Mouse (Mus musculus) brown adipose tissue, adult 24 weeks (tissue): ENCODE results near the gene Gm10717. TPM values are rescaled to one million over a fixed set of nuclear protein-coding genes. Genes with fewer than 3 reads are reported as not detected.
"Not testable (repeated sequence)": the region's sequence is repeated elsewhere in the genome, so short reads cannot be mapped to it uniquely, and the experiment has no call there.

Source experiments
- H3K27ac ChIP-seq: fragments of 200-500 bp; replicated peaks from 2 replicates; pipeline ENCODE4 v1.5.1; 2012; ENCODE audit warnings: low read depth, mild to moderate bottlenecking, low read length
- H3K4me1 ChIP-seq: fragments of 200-500 bp; 2 replicates; pipeline ENCODE4 v1.6.1; 2012; ENCODE audit warnings: low read length, mixed read lengths; ENCODE audit not compliant: control insufficient read depth, insufficient read depth, insufficient read length
- H3K4me3 ChIP-seq: fragments of 200-500 bp; 2 replicates; pipeline ENCODE4 v1.5.1; 2012; ENCODE audit warnings: low read depth, mild to moderate bottlenecking, low read length, moderate library complexity; ENCODE audit not compliant: insufficient read depth
- polyA plus RNA-seq: library from polyadenylated mRNA; stranded (reverse); fragments of >200 nt; gene quantifications from 2 replicates; pipeline ENCODE4 v1.2.4, GENCODE M21; 2012; ENCODE audit not compliant: missing spikeins, insufficient read depth, insufficient read length

Gene Gm10717
- 4.8 and 8.6 TPM in 2 replicates for polyA plus RNA-seq

DNA sequence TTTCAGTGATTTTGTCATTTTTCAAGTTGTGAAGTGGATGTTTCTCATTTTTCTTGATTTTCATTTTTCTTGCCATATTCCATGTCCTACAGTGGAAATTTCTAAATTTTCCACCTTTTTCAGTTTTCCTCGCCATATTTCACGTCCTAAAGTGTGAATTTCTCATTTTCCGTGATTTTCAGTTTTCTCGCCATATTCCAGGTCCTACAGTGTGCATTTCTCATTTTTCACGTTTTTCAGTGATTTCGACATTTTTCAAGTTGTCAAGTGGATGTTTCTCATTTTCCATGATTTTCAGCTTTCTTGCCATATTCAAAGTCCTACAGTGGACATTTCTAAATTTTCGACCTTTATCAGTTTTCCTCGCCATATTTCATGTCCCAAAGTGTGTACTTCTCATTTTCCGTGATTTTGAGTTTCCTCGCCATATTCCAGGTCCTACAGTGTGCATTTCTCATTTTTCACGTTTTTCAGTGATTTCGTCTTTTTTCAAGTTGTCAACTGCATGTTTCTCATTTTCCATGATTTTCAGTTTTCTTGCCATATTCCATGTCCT lies at the start of gene Gm10717:
Gene Gm10717 (plus strand): TSS at position 506 of the 556 bp plus-strand sequence.
- H3K4me3 ChIP-seq, H3K27ac ChIP-seq, H3K4me1 ChIP-seq: not testable (repeated sequence)

DNA sequence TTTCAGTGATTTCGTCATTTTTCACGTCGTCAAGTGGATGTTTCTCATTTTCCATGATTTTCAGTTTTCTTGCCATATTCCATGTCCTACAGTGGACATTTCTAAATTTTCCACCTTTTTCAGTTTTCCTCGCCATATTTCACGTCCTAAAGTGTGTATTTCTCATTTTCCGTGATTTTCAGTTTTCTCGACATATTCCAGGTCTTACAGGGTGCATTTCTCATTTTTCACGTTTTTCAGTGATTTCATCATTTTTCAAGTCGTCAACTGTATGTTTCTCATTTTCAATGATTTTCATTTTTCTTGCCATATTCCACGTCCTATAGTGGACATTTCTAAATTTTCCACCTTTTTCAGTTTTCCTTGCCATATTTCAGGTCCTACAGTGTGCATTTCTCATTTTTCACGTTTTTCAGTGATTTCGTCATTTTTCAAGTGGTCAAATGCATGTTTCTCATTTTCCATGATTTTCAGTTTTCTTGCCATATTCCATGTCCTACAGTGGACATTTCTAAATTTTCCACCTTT lies 24.7 kb upstream of the Gm10717 start, which contains the start of gene Gm10722:
Gene Gm10722 (plus strand): TSS at position 478 of the 528 bp plus-strand sequence.
- not testable (repeated sequence) for H3K4me3 ChIP-seq, H3K27ac ChIP-seq, H3K4me1 ChIP-seq

DNA sequence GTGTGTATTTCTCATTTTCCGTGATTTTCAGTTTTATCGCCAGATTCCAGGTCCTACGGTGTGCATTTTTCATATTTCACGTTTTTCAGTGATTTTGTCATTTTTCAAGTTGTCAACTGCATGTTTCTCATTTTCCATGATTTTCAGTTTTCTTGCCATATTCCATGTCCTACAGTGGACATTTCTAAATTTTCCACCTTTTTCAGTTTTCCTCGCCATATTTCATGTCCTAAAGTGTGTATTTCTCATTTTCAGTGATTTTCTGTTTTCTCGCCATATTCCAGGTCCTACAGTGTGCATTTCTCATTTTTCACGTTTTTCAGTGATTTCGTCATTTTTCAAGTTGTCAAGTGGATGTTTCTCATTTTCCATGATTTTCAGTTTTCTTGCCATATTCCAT lies 24.2 kb upstream of the Gm10717 start:
- not testable (repeated sequence) for H3K27ac ChIP-seq, H3K4me1 ChIP-seq, H3K4me3 ChIP-seq

DNA sequence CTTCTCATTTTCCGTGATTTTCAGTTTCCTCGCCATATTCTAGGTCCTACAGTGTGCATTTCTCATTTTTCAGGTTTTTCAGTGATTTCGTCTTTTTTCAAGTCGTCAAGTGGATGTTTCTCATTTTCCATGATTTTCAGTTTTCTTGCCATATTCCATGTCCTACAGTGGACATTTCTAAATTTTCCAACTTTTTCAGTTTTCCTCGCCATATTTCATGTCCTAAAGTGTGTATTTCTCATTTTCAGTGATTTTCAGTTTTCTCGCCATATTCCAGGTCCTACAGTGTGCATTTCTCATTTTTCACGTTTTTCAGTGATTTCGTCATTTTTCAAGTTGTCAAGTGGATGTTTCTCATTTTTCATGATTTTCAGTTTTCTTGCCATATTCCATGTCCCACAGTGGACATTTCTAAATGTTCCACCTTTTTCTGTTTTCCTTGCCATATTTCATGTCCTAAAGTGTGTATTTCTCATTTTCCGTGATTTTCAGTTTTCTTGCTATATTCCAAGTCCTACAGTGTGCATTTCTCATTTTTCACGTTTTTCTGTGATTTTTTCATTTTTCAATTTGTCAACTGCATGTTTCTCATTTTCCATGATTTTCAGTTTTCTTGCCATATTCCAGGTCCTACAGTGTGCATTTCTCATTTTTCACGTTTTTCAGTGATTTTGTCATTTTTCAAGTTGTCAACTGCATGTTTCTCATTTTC lies 23.1 kb upstream of the Gm10717 start:
- H3K4me3 ChIP-seq, H3K4me1 ChIP-seq, H3K27ac ChIP-seq: not testable (repeated sequence)

- not testable (repeated sequence) for H3K27ac ChIP-seq, H3K4me1 ChIP-seq
Measured at GRCm38 (mm10) chr9:3002794-3003396, 22.3 kb upstream of the Gm10717 start, which contains the start of gene Gm11168. Gene Gm11168, plus strand, starts transcription at chr9:3003346.

GRCm38 (mm10) chr9:3006179-3006578 lies 19.0 kb upstream of the Gm10717 start:
- not testable (repeated sequence) for H3K27ac ChIP-seq, H3K4me3 ChIP-seq, H3K4me1 ChIP-seq

More at GRCm38 (mm10) chr9:3002794-3003396, 22.3 kb upstream of the Gm10717 start, which contains the start of gene Gm11168:
- not testable (repeated sequence) for H3K4me3 ChIP-seq

DNA sequence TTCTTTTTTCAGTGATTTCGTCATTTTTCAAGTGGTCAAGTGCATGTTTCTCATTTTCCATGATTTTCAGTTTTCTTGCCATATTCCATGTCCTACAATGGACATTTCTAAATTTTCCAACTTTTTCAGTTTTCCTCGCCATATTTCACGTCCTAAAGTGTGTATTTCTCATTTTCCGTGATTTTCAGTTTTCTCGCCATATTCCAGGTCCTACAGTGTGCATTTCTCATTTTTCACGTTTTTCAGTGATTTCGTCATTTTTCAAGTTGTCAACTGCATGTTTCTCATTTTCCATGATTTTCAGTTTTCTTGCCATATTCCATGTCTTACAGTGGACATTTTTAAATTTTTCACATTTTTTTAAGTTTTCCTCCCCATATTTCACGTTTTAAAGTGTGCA lies 18.6 kb upstream of the Gm10717 start:
- not testable (repeated sequence) for H3K4me1 ChIP-seq

DNA sequence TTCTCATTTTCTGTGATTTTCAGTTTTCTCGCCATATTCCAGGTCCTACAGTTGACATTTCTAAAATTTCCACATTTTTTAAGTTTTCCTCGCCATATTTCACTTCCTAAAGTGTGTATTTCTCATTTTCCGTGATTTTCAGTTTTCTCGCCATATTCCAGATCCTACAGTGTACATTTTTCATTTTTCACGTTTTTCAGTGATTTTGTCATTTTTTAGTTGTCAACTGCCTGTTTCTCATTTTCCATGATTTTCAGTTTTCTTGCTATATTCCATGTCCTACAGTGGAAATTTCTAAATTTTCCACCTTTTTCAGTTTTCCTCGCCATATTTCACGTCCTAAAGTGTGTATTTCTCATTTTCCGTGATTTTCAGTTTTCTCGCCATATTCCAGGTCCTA lies 17.9 kb upstream of the Gm10717 start:
- H3K4me1 ChIP-seq, H3K4me3 ChIP-seq, H3K27ac ChIP-seq: not testable (repeated sequence)

More for the DNA sequence above, 18.6 kb upstream of the Gm10717 start:
- not testable (repeated sequence) for H3K4me3 ChIP-seq, H3K27ac ChIP-seq

DNA sequence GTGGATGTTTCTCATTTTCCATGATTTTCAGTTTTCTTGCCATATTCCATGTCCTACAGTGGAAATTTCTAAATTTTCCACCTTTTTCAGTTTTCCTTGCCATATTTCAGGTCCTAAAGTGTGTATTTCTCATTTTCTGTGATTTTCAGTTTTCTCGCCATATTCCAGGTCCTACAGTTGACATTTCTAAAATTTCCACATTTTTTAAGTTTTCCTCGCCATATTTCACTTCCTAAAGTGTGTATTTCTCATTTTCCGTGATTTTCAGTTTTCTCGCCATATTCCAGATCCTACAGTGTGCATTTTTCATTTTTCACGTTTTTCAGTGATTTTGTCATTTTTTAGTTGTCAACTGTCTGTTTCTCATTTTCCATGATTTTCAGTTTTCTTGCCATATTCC lies 15.9 kb upstream of the Gm10717 start:
- H3K4me3 ChIP-seq, H3K4me1 ChIP-seq, H3K27ac ChIP-seq: not testable (repeated sequence)

DNA sequence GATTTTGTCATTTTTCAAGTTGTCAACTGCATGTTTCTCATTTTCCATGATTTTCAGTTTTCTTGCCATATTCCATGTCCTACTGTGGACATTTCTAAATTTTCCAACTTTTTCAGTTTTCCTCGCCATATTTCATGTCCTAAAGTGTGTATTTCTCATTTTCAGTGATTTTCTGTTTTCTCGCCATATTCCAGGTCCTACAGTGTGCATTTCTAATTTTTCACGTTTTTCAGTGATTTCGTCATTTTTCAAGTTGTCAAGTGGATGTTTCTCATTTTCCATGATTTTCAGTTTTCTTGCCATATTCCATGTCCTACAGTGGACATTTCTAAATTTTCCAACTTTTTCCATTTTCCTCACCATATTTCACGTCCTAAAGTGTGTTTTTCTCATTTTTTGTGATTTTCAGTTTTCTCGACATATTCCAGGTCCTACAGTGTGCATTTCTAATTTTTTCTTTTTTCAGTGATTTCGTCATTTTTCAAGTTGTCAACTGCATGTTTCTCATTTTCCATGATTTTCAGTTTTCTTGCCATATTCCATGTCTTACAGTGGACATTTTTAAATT lies 13.1 kb upstream of the Gm10717 start:
- not testable (repeated sequence) for H3K4me1 ChIP-seq, H3K27ac ChIP-seq, H3K4me3 ChIP-seq

GRCm38 (mm10) chr9:3012733-3013279 lies 12.4 kb upstream of the Gm10717 start, which contains the start of gene Gm10721:
Gene Gm10721, plus strand, starts transcription at chr9:3013140.
- not testable (repeated sequence) for H3K27ac ChIP-seq, H3K4me1 ChIP-seq, H3K4me3 ChIP-seq

DNA sequence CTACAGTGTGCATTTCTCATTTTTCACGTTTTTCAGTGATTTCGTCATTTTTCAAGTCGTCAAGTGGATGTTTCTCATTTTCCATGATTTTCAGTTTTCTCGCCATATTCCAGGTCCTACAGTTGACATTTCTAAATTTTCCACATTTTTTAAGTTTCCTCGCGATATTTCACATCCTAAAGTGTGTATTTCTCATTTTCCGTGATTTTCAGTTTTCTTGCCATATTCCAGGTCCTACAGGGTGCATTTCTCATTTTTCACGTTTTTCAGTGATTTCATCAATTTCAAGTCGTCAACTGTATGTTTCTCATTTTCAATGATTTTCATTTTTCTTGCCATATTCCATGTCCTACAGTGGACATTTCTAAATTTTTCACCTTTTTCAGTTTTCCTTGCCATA lies 9.9 kb upstream of the Gm10717 start, which contains the start of gene Gm10720:
Gene Gm10720 (plus strand): TSS at position 301 of the 400 bp plus-strand sequence.
- not testable (repeated sequence) for H3K4me1 ChIP-seq, H3K27ac ChIP-seq, H3K4me3 ChIP-seq

GRCm38 (mm10) chr9:3015896-3016295 lies 9.3 kb upstream of the Gm10717 start:
- not testable (repeated sequence) for H3K4me3 ChIP-seq, H3K27ac ChIP-seq, H3K4me1 ChIP-seq

DNA sequence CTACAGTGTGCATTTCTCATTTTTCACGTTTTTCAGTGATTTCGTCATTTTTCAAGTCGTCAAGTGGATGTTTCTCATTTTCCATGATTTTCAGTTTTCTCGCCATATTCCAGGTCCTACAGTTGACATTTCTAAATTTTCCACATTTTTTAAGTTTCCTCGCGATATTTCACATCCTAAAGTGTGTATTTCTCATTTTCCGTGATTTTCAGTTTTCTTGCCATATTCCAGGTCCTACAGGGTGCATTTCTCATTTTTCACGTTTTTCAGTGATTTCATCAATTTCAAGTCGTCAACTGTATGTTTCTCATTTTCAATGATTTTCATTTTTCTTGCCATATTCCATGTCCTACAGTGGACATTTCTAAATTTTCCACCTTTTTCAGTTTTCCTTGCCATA lies 8.1 kb upstream of the Gm10717 start, which contains the start of gene Gm10719:
Gene Gm10719 (plus strand): TSS at position 301 of the 400 bp plus-strand sequence.
- H3K4me3 ChIP-seq, H3K27ac ChIP-seq, H3K4me1 ChIP-seq: not testable (repeated sequence)

DNA sequence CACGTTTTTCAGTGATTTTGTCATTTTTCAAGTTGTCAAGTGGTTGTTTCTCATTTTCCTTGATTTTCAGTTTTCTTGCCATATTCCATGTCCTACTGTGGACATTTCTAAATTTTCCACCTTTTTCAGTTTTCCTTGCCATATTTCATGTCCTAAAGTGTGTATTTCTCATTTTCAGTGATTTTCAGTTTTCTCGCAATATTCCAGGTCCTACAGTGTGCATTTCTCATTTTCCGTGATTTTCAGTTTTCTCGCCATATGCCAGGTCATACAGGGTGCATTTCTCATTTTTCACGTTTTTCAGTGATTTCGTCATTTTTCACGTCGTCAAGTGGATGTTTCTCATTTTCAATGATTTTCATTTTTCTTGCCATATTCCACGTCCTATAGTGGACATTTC lies 6.3 kb upstream of the Gm10717 start:
- H3K4me3 ChIP-seq, H3K27ac ChIP-seq, H3K4me1 ChIP-seq: not testable (repeated sequence)
